Mouse (Mus musculus): ENCODE measurements at regions not wholly inside any gene's neighbourhood (a gene's known extent, or its start where the extent isn't known, plus 50 kb on each side); places are given as distances from the start of the nearest gene placed in this dataset.
"Not testable (repeated sequence)": the region's sequence is repeated elsewhere in the genome, so short reads cannot be mapped to it uniquely, and the experiment has no call there.

GRCm38 (mm10) chr4:71422121-71422520, 335.6 kb downstream of the Gm11232 start:
- not testable (repeated sequence) for DNase-seq (ENCODE audit: low spot score)

GRCm38 (mm10) chr4:71409867-71410266, 347.9 kb downstream of the Gm11232 start:
- DNase-seq (ENCODE audit: low spot score) = no peak

DNA sequence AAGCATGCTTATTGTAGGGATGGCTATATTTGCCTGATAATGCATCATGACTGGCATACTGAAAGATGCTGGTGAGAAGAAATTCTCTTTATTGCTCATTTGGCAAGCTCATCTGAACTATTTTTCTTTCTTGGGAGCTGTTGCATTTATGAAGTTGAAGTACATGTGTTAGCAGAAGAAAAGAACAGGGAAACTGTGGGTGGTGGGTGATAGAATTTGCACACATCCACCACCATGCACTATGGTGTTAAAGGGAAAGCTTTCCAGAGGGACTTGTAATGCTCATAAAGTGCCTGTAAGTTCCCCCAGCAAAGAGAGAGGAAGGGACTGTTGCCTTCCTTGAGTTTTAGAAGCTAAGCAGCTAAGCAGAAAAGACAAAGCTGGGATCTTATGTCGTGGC, 367.3 kb downstream of the Gm11232 start:
- DNase-seq (ENCODE audit: low spot score) = no peak

- DNase-seq (ENCODE audit: low spot score) = no peak
Observed at GRCm38 (mm10) chr4:71369276-71369675, 388.5 kb downstream of the Gm11232 start.

DNA sequence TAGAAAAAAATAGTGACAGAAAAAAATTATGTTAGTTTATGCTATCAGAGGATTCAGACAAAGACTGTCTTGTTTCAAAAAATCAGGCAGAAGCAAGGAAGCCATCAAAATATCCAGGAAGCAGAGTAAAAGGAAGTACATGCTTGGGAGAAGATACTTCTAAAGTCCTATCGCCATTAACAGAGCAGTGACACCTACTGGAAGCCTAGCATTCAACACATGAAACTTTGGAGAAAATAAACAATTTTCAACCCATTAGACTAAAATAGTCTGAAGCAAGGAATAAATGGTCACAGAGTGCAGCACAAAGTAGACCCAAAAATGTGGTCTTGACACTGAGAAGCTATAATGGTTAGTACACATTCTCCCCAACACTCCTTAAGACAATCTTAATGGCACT, 394.0 kb downstream of the Gm11232 start:
- no peak for DNase-seq (ENCODE audit: low spot score)

DNA sequence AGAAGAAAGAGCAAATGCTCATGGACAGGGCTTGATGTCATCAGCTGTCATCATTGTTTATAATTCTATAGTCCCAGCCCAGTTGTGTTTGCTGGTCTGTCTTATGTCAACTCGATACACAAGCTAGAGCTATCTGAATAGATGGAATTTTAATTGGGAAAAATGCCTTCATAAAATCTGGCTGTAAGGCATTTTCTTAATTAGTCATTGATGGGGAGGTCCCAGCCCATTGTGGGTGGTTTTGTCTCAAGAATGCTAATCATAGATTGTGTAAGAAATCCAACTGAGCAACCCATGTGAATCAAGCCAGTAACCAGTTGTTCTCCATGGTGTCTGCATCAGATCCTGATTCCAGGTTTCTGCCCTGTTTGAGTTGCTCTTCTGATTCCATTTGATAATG, 400.1 kb downstream of the Gm11232 start:
- DNase-seq (ENCODE audit: low spot score) = no peak

DNA sequence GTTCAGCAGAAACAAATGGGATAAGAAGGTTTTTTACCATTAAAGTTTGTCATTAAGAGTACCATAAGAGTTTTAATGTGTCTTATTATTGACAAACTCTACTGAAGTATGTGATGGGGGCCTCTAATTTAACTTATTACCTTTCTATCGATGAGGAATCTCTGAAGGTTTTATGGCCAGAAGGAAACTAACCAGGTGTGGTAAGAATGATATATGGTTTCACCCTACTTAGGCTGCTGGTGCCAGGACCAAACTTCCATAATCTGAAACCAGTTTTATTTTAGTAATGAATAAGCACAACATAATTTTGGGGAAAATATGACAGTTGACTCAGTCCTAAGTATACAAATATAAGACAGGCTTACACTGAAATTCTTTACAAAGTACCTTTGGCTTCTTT, 401.1 kb downstream of the Gm11232 start:
- no peak for DNase-seq (ENCODE audit: low spot score)

DNA sequence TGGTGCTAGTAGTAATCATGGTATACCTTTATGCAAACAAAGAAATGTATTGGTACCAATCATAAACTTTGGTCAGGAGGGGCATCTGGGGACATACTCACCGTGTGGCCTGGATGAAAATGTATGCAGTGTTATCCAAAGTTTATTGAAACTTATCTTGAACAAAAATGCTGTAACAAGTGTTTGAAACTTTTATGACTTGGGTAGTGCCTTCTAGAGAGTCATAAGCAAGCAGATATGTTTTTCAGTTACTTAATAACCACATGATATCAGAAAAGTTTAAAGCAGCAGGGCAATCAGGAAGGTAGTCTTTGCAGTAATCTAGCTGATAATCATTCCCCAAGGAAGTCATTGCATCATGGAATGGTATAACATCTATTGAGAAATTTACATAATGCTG, 401.5 kb downstream of the Gm11232 start:
- no peak for DNase-seq (ENCODE audit: low spot score)

DNA sequence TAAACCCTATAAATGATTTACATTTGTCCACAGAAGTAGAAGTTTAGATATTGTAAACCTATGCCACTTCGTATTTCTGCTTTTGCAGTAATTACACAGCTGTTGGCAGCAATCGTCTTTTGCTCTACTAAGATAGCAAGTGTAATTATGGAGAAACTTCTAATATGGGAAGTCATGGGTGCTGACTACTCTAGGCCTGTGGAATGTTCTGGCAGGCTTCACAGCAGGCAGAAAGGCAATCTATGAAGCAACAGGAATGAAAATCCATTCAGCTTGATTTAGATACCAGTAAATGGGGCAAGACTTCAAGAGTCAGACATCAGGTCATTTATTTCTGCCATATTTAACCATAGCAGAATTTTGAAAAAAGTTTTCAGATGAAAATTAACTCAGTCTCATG, 405.9 kb downstream of the Gm11232 start:
- DNase-seq (ENCODE audit: low spot score) = no peak

DNA sequence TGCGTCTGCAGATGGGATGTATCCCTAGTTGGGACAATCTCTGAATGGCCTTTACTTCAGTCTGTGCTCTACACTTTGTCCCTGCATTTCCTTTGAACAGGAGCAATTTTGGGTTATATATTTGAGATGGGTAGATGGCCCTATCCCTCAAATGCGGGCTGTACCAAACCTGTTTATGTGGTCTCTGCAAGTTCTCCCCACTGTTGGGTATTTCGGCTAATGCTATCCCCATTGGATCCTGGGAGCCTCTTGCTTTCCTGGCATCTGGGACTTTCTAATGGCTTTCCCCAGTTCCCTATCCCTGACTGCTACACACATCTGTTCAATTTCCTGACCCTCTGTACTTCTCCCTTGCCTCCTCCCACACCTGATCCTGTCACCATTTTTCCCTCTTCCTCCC, 414.7 kb downstream of the Gm11232 start:
- DNase-seq (ENCODE audit: low spot score) = no peak

DNA sequence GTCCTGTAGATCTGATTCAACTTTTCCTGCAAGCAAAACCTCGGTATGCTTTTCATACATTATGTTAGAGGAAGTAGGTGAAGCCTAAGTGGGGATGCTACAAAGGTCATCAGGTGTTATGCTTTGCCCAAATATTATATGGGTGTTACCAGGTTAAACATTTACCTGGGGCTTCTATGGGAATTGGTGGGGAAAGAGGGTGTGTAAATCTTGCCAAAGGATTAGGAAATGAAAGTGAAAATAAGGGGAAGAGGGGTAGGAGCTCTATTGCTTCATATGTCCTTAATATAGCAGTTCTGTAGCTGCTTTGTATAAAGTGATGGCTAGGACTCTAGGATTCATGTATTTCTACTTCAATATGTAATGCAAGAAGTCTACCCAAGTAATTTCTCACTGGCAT, 419.2 kb downstream of the Gm11232 start:
- no peak for DNase-seq (ENCODE audit: low spot score)

DNA sequence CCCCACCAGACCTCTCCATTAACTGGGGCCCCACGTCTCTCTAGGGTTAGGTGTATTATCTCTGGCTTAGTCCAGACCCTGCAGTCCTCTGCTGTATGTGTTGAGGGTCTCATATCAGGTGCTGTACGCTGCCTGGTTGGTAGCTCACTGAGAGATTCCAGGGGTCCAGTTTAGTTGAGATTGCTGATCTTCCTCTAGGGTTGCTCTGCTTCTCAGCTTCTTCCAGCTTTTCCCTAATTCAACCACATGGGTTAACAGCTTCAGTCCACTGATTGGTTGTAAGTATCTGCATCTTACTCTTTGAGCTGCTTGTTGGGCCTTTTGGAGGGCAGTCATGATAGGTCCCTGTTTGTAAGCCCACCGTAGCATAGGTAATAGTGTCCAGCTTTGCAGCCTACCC, 425.1 kb downstream of the Gm11232 start:
- no peak for DNase-seq (ENCODE audit: low spot score)

- DNase-seq (ENCODE audit: low spot score) = no peak
Observed at GRCm38 (mm10) chr4:71332018-71332417, 425.7 kb downstream of the Gm11232 start.

DNA sequence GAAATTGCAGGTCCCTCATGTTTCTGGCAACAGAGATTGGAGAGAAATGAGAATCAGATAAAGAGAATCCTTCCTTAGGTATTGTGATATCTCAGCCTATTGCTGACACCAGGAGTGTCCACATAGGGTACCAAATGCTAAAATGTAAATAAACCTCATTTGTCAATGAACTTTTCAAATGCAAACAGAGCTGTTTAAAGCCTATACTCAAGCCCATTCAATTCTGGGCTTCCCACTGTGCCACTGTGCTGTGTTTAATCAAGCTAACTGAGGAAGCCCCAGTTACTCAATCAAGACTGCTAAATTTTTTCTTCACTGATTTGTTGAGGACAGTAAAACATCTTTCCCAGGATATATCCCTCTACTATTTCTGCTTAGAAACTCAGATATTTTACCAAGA, 441.2 kb downstream of the Gm11232 start:
- DNase-seq (ENCODE audit: low spot score) = no peak

GRCm38 (mm10) chr4:71307176-71307612, 450.6 kb downstream of the Gm11232 start:
- no peak for DNase-seq (ENCODE audit: low spot score)

- no peak for DNase-seq (ENCODE audit: low spot score)
Observed at GRCm38 (mm10) chr4:71306690-71307089, 451.1 kb downstream of the Gm11232 start.

DNA sequence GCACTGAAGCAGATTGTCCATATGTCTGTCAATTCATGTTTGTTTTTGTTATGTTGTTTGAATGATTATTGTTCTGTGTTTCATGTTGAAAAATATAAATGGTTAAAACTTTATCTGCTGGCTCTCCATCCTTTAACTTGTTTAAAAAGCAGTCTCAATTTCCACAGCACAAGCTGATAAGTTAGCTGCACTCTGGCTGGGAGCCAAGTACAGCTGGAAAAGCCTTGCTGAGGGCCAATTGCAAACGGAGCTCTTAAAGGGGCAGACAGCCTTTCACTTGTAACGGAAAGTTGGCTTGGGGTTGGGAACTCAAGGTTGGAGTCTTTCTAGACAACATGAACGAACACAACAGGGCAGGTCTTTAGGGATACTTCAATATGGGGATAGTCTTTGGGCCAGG, 462.0 kb downstream of the Gm11232 start:
- DNase-seq (ENCODE audit: low spot score) = not testable (repeated sequence)

DNA sequence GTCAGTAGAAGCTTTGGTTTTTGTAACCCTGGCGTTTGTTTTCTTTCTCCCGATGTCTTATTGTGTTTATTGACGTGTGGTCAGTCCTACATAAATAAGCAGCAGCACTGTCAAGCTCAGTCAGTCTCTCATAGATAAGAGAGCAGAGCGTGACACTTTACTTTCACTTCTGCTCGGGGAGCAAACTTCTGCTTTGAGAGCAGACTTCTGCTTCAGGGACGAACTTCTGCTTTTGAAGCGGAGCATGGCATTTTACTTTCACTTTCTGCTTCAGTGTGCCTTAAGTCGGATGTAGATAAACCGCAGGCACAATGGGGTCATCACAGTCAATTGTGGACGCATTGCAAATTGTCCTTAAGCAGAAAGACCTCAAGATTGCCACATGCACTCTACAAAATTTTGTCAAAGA, 466.0 kb downstream of the Gm11232 start:
- peak; percentile 61 for DNase-seq (ENCODE audit: low spot score)

DNA sequence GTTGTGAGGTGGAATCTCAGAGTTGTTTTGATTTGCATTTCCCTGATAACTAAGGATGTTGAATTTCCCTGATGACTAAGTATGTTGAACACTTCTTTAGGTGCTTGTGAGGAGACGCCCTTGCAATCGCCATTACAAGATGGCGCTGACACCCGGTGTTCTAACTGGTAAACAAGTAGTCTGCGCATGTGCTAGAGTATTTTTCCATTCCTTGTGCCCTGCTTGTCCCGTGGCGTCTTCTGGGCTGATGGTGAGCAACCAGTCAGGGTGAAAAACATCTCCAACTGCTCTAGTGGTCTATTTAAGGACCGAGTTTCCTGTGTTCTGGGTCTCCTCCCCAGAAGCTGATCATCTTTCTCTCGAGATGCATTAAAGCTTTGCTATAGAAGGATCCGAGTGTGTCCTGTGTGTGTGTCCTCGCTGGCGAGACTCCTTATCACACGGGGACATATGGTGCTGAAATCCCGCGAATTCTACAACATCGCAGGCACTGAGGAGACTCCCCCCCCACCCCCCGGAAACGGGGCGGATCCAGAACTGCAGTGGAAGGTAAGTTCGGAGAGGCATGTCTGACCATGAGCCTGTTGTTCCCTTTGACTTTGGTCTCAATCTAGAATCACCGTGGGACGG, 466.5 kb downstream of the Gm11232 start:
- DNase-seq (ENCODE audit: low spot score) = peak; percentile 2

DNA sequence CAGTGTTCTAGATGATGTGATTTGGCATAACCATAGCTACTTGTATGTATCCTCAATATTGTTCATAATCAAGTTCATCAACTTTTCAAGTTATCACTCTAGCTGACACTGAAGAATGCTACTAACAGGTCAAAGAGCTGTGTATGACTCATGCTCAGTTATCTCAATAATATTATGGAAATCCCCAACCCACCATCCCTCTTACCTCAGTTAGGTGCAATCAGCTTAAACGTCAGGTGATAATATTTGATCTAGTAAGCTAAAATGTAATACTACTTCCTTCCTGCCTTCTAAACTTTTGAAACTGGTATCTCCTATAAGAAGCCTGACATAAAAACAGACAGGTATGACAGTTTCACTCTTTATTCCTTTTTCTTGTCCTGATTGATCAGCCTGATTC, 474.6 kb downstream of the Gm11232 start:
- DNase-seq (ENCODE audit: low spot score) = no peak

GRCm38 (mm10) chr4:71279710-71280109, 478.1 kb downstream of the Gm11232 start:
- DNase-seq (ENCODE audit: low spot score) = no peak

GRCm38 (mm10) chr4:71259897-71260296, 497.9 kb downstream of the Gm11232 start:
- no peak for DNase-seq (ENCODE audit: low spot score)

GRCm38 (mm10) chr4:71230497-71230872, 527.3 kb downstream of the Gm11232 start:
- DNase-seq (ENCODE audit: low spot score) = no peak
